Mouse (Mus musculus) lung, postnatal 0 days (tissue): ENCODE measurements around the gene Fut11. TPM values are rescaled to one million over a fixed set of nuclear protein-coding genes. Genes with fewer than 3 reads are reported as not detected.

Experiments
- ATAC-seq: fragments of 200-750 bp; cut with Nextera tagmentation; 2 replicates; pipeline ENCODE4 v1.8.0; 2017; ENCODE audit warnings: moderate library complexity
- DNase-seq: peaks from one replicate; pipeline ENCODE4 v3.0.0-alpha.2; 2016; ENCODE audit warnings: low spot score
- H3K27ac ChIP-seq: fragments of 300-500 bp; sonication (generic); 2 replicates; pipeline ENCODE4 v1.5.1; 2014; ENCODE audit warnings: antibody characterized with exemption, mild to moderate bottlenecking, low read length, mixed read lengths
- H3K27me3 ChIP-seq: fragments of 300-500 bp; sonication (generic); replicated peaks from 2 replicates; pipeline ENCODE4 v1.6.1; 2014; ENCODE audit warnings: low read length, mixed read lengths; ENCODE audit not compliant: insufficient read depth
- H3K36me3 ChIP-seq: fragments of 300-500 bp; sonication (generic); 2 replicates; pipeline ENCODE4 v1.6.1; 2014; ENCODE audit warnings: low read length, mixed read lengths; ENCODE audit not compliant: insufficient read depth
- H3K4me1 ChIP-seq: fragments of 300-500 bp; sonication (generic); 2 replicates; pipeline ENCODE4 v1.6.1; 2014; ENCODE audit warnings: antibody characterized with exemption, low read depth, low read length, mixed read lengths; ENCODE audit not compliant: insufficient read depth
- H3K4me2 ChIP-seq: fragments of 300-500 bp; sonication (generic); replicated peaks from 2 replicates; pipeline ENCODE4 v1.6.1; 2014; ENCODE audit warnings: low read depth, mild to moderate bottlenecking, low read length, moderate library complexity, mixed read lengths
- H3K4me3 ChIP-seq: fragments of 300-500 bp; sonication (generic); 2 replicates; pipeline ENCODE4 v1.5.1; 2014; ENCODE audit warnings: low read depth, low read length
- H3K9ac ChIP-seq: fragments of 300-500 bp; sonication (generic); replicated peaks from 2 replicates; pipeline ENCODE4 v1.6.1; 2014; ENCODE audit warnings: low read depth, mild to moderate bottlenecking
- H3K9me3 ChIP-seq: fragments of 300-500 bp; sonication (generic); 2 replicates; pipeline ENCODE4 v1.6.1; 2016; ENCODE audit warnings: low read length, mixed read lengths
- CTCF ChIP-seq: IDR thresholded peaks from 2 replicates; pipeline ENCODE4 v1.5.1; 2016; ENCODE audit warnings: antibody characterized with exemption, mild to moderate bottlenecking
- EP300 ChIP-seq: IDR thresholded peaks from 2 replicates; pipeline ENCODE4 v1.6.1; 2016; ENCODE audit warnings: antibody characterized with exemption, mild to moderate bottlenecking, control low read depth
- whole genome bisulfite sequencing: fragments of 180-500 bp; shearing (Covaris S2); extraction: QIAGEN DNeasy Blood & Tissue Kit; methylation state at CpG from one replicate; pipeline ENCODE4 v1.1.7; 2014; 5-methylcytosine and 5-hydroxymethylcytosine counted together
- polyA plus RNA-seq: library from polyadenylated mRNA; unstranded; fragments of >200 nt; fragmentation: Nextera tagmentation; extraction: Ambion mirVana; gene quantifications from 2 replicates; pipeline ENCODE4 v1.2.1, GENCODE M21; 2015

The Fut11 gene
- polyA plus RNA-seq, 1 experiment from 2014 or later, result 24.2 TPM

DNA sequence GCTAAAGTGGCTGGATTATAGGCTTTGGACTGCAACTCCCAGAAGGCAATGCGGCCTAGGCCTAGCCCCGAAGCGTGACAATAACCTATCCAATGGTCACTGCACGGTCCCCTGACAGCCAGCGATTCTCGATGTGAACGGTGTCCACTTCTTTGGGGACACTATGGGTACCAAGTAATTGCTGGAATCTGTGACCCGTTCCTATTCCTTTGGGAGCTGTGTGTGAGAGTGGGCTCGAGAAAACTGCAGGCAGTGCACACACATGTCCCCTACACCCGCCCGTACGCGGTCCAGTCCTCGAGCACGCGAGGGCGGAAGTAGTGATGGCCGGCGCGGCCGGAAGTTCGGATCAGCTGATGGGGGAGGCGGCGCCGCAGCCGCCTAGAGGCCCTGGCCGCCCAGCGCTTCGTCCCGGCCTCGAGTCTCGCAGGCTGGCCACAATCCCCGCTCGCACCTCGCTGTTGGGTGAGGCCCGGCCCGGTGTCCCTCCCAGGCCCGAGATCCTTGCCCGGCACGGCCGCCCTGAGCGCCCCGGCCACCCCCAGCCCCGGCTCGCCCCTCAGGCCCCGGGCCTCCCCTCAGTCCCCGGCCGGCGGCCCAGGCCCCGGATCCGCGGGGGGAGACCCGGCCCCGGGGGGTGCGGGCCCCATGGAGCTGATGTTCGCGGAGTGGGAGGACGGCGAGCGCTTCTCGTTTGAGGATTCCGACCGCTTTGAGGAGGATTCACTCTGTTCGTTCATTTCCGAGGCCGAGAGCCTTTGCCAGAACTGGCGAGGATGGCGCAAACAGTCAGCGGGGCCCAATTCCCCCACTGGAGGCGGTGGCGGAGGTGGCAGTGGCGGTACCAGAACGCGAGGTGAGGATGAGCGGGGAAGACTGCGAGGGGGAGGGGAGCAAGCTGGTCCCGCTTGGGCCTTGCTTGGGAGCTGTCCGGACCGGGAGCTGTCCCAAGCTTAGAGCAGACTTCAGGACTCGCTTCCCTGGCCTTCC is 12.7 kb downstream of the Fut11 start, which contains the start of gene Zswim8:
Gene Zswim8, plus strand, starts transcription at position 352 of the 990 bp plus-strand sequence.
- TF ChIP-seq EP300, result no peak
- TF ChIP-seq CTCF, result peak; percentile 34
- H3K4me1 ChIP-seq, result peaks cover 6% of the 10 kb centered on the region
- H3K36me3 ChIP-seq, result peaks cover 15% of the 10 kb centered on the region
- H3K9ac ChIP-seq, result peak within 1 kb of the TSS; percentile 99
- H3K27me3 ChIP-seq, result no peaks in the 10 kb centered on the region
- 2% methylated on average over 62 of the region's 80 CpGs for WGBS
- H3K4me2 ChIP-seq, result peak within 1 kb of the TSS; percentile 88
- peak; percentile 96 for DNase-seq
- H3K4me3 ChIP-seq, result peak within 1 kb of the TSS; percentile 95
- H3K27ac ChIP-seq, result peak within 1 kb of the TSS; percentile 94
- H3K9me3 ChIP-seq, result no peaks in the 10 kb centered on the region
- peak; percentile 96 for ATAC-seq

DNA sequence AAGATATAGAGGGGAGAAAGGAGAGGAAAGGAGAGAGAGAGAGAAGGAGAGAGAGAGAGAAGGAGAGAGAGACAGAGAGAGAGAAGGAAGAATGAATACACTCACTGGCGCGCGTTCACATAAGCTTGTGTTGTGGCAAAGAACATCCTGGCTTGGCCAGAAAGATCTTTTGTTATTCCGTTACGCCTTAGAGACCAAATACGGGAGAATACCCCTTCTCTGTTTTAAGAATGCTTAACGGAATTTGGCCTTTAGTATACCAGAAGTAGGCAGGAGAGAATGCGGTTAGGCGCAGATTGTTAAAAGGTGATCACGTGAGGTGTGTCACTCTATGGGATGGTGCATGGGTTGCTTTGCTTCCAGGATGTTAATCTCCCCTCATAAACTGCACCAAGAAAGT is 13.5 kb downstream of the Fut11 start:
- no peaks in the 10 kb centered on the region for H3K27me3 ChIP-seq
- ATAC-seq (no peak), DNase-seq (peak; percentile 31)
- WGBS, result 3% methylated on average over 10 of the region's 10 CpGs
- H3K27ac ChIP-seq, result peak overlapping the region; percentile 94
- H3K4me2 ChIP-seq, result peak overlapping the region; percentile 88
- H3K4me3 ChIP-seq, result peak overlapping the region; percentile 95
- H3K36me3 ChIP-seq, result peaks cover 21% of the 10 kb centered on the region
- H3K9ac ChIP-seq, result peak overlapping the region; percentile 99
- no peaks in the 10 kb centered on the region for H3K9me3 ChIP-seq
- peaks cover 6% of the 10 kb centered on the region for H3K4me1 ChIP-seq
- TF ChIP-seq CTCF (no peak), EP300 (no peak)

DNA sequence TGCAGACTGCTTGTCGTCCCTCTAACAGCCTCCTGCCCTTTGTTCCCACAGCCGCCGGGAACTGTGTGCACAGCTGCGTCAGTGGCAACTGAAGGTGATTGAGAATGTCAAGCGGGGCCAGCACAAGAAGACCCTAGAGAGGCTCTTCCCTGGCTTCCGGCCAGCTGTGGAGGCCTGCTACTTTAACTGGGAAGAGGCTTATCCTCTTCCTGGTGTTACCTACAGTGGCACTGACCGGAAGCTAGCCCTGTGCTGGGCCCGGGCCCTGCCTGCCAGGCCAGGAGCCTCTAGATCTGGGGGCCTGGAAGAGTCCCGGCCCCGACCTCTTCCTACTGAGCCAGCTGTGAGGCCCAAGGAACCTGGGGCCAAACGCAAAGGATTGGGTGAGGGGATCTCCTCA is 19.1 kb downstream of the Fut11 start:
- H3K9me3 ChIP-seq, result no peaks in the 10 kb centered on the region
- peaks cover 64% of the 10 kb centered on the region for H3K36me3 ChIP-seq
- H3K4me1 ChIP-seq, result peaks cover under 1% of the 10 kb centered on the region
- no peak for TF ChIP-seq CTCF
- TF ChIP-seq EP300, result no peak
- 60% methylated on average over 11 of the region's 11 CpGs for WGBS
- no peak for DNase-seq
- no peak overlapping the region for H3K27ac ChIP-seq
- H3K9ac ChIP-seq, result no peak overlapping the region
- H3K4me2 ChIP-seq, result no peak overlapping the region
- no peak for ATAC-seq
- H3K4me3 ChIP-seq, result no peak overlapping the region
- H3K27me3 ChIP-seq, result no peaks in the 10 kb centered on the region

GRCm38 (mm10) chr14:20718443-20718842 is 23.7 kb downstream of the Fut11 start:
- DNase-seq (no peak), ATAC-seq (no peak)
- Histone ChIP-seq H3K27ac (no peak overlapping the region), H3K4me2 (no peak overlapping the region), H3K4me1 (no peaks in the 10 kb centered on the region), H3K4me3 (no peak overlapping the region), H3K9ac (no peak overlapping the region), H3K36me3 (peaks cover 74% of the 10 kb centered on the region), H3K9me3 (no peaks in the 10 kb centered on the region), H3K27me3 (no peaks in the 10 kb centered on the region)
- TF ChIP-seq CTCF, result no peak
- no peak for TF ChIP-seq EP300
- WGBS, result 92% methylated on average over 10 of the region's 10 CpGs

DNA sequence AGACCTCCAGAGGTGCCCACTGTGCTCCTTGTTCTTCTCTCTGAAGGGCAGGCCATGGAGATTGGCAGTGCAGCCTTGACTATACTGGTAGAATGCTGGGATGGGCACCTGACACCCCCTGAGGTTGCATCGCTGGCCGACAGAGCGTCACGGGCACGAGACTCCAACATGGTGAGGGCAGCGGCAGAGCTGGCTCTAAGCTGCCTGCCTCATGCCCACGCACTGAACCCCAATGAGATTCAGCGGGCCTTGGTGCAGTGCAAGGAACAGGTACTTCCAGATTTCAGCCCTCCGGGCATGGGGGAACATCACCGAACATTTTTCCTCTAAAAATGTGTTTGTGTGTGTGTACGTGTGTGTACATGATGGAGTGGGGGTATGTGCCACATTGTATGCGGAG is 25.0 kb downstream of the Fut11 start:
- Histone ChIP-seq H3K27me3 (no peaks in the 10 kb centered on the region), H3K9ac (no peak overlapping the region), H3K27ac (no peak overlapping the region), H3K4me3 (no peak overlapping the region), H3K9me3 (no peaks in the 10 kb centered on the region), H3K4me1 (no peaks in the 10 kb centered on the region), H3K4me2 (no peak overlapping the region), H3K36me3 (peaks cover 70% of the 10 kb centered on the region)
- 88% methylated on average over 12 of the region's 12 CpGs for WGBS
- ATAC-seq (no peak), DNase-seq (no peak)
- TF ChIP-seq CTCF, result no peak
- no peak for TF ChIP-seq EP300

DNA sequence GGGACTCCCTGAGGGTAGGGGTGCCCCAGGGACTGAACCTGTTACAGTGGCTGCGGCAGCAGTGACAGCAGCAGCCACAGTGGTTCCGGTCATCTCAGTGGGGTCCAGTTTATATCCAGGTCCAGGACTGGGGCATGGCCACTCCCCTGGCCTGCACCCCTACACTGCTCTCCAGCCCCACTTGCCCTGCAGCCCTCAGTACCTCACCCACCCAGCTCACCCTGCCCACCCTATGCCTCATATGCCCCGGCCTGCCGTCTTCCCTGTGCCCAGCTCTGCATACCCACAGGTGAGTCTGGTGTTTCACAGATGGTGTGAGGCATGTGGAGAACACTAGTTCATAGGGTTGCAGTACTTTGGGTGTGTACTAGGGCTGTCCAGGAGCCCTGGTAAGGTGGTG is 26.6 kb downstream of the Fut11 start:
- DNase-seq (no peak), ATAC-seq (0 out of 2 replicates have a peak, but pooled peaks have one; percentile 12)
- H3K27ac ChIP-seq, result no peak overlapping the region
- no peaks in the 10 kb centered on the region for H3K9me3 ChIP-seq
- H3K4me3 ChIP-seq, result no peak overlapping the region
- H3K9ac ChIP-seq, result no peak overlapping the region
- WGBS, result 95% methylated on average over 4 of the region's 4 CpGs
- no peaks in the 10 kb centered on the region for H3K27me3 ChIP-seq
- H3K36me3 ChIP-seq, result peaks cover 76% of the 10 kb centered on the region
- no peak overlapping the region for H3K4me2 ChIP-seq
- TF ChIP-seq CTCF, result no peak
- TF ChIP-seq EP300, result no peak
- H3K4me1 ChIP-seq, result no peaks in the 10 kb centered on the region
